ENCODE assay signal across 21 mouse cellular contexts in the genomic region with DNA sequence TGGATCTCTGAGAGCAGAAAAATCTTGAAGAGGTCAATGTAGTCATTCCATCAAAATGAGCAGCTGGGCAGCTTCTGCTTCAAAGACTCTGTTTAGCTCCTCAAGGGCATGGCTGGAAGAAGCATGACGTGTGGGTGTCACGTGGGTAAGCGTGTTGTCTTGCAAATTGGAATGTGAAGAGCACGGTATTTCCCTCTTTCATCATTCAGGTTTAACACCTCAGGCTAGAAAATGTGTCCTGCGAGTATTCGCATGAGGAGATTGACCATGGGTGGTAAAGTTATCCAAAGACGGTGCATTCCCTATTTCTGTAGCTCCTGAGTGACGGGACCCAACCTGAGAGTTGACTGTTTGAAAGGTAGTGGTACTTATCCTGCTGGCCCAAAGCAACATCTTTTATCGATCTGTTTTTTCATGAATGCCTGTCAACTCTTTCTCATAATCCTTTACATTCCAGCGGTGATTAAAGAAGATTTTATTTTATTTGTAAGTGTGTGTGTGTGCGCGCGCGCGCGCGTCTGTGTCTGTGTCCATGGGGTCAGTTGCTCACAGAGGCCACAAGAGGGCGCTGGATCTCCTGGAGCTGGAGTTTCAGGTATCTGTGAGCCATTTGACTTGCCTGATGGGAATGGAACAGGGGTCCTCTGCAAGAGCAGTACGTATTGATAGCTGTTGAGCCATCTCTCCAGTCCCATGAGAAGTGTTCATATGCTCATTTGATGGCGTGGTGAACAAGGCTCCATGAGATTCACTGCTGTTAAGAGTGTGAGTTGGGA.
A peak's percentile ranks its signal among the peaks of the same experiment; 100 is the strongest.
DNase-seq lines count a peak whose midpoint lies in the region; ATAC-seq and TF ChIP-seq lines count a peak whose summit lies in the region.
"Had no signal": no experiment of that assay in that cellular context is flagged by ENCODE, and none has a peak within 500 bp of the region (broad histone marks: within the 10 kb centered on the region; RNA-seq: fewer than 3 reads in every experiment).

No protein-coding gene starts in this region.

- H3K9ac ChIP-seq in lung, embryonic 15.5 days = no peak overlapping the region
- H3K9ac ChIP-seq: heart, embryonic 13.5 days; hindbrain, embryonic 14.5 days; limb, embryonic 15.5 days; neural tube, embryonic 15.5 days had no signal

- no peak overlapping the region for H3K4me2 ChIP-seq in lung, embryonic 15.5 days
- H3K4me2 ChIP-seq: heart, embryonic 13.5 days; hindbrain, embryonic 14.5 days; limb, embryonic 15.5 days; neural tube, embryonic 15.5 days had no signal

- peaks cover 11% of the 10 kb centered on the region; the same call in 1 of the 2 replicates for H3K4me1 ChIP-seq in lung, embryonic 15.5 days
- peaks cover 28% of the 10 kb centered on the region for H3K4me1 ChIP-seq in E14TG2a.4 (replicated peaks; ENCODE audit: low read depth, low read length)
- H3K4me1 ChIP-seq: heart, embryonic 13.5 days had no signal

- 88% methylated on average over 20 of the region's 20 CpGs for WGBS in lung, embryonic 15.5 days

- H3K27ac ChIP-seq in lung, embryonic 15.5 days = 0 out of 2 replicates have a peak overlapping the region, but pooled peaks have one; percentile 87
- H3K27ac ChIP-seq: gastrocnemius, adult 2 months; heart, embryonic 13.5 days; hindbrain, embryonic 14.5 days; limb, embryonic 15.5 days; neural tube, embryonic 15.5 days; stomach, postnatal 0 days had no signal

- peak; percentile 63 for DNase-seq in heart, adult 11 months
- DNase-seq in heart, adult 18-20 months = no peak
- DNase-seq in lung, postnatal 36 days = no peak
- peak; percentile 76 for DNase-seq in ZHBTc4 (ENCODE audit: low read depth, low spot score)
- DNase-seq in kidney, postnatal 10 days = no peak
- DNase-seq: adrenal gland, adult 8-10 months; cerebellum, adult 11 months; cerebellum, postnatal 10 days; gastrocnemius, adult 2 months; lung, postnatal 10 days; midbrain, embryonic 14.5 days; right cerebral cortex, postnatal 25 days; thymus, postnatal 14 days had no signal

- no peaks in the 10 kb centered on the region for H3K36me3 ChIP-seq in lung, embryonic 15.5 days
- no peaks in the 10 kb centered on the region for H3K36me3 ChIP-seq in E14TG2a.4 (ENCODE audit: insufficient read depth, low read length)
- H3K36me3 ChIP-seq: heart, embryonic 13.5 days; limb, embryonic 15.5 days; neural tube, embryonic 15.5 days had no signal

- no peak for ATAC-seq in lung, embryonic 15.5 days (ENCODE audit: borderline replicate concordance, extremely low read depth, low FRiP score, low TSS enrichment)
- ATAC-seq: intestine, embryonic 16.5 days had no signal

- H3K27me3 ChIP-seq in lung, embryonic 15.5 days = no peaks in the 10 kb centered on the region
- no peaks in the 10 kb centered on the region; the same call in 1 of the 2 replicates for H3K27me3 ChIP-seq in E14TG2a.4 (ENCODE audit: insufficient read depth, low read length)
- H3K27me3 ChIP-seq: heart, embryonic 13.5 days; limb, embryonic 15.5 days; neural tube, embryonic 15.5 days had no signal

- H3K4me3 ChIP-seq in lung, embryonic 15.5 days = no peak overlapping the region
- H3K4me3 ChIP-seq in E14TG2a.4 (replicated peaks; ENCODE audit: low read length) = no peak overlapping the region
- H3K4me3 ChIP-seq: gastrocnemius, adult 2 months; heart, embryonic 13.5 days; limb, embryonic 15.5 days; neural tube, embryonic 15.5 days had no signal

- no peaks in the 10 kb centered on the region; the same call in 1 of the 2 replicates for H3K9me3 ChIP-seq in lung, embryonic 15.5 days
- H3K9me3 ChIP-seq in E14TG2a.4 (ENCODE audit: low read length) = peaks cover 14% of the 10 kb centered on the region
- H3K9me3 ChIP-seq: heart, embryonic 13.5 days; limb, embryonic 15.5 days; neural tube, embryonic 15.5 days had no signal

- TF ChIP-seq CTCF in E14TG2a.4 (conservative IDR thresholded peaks at IDR 0.05; ENCODE audit: low read length) = peak; percentile 44

Comparison
In these comparisons a context has a peak if more than half of its experiments do, and no peak if none do; other contexts are left out.
1. DNase-seq: peak in heart, adult 11 months (single experiment) and ZHBTc4 (single experiment); none in heart, adult 18-20 months (0 of 2), lung, postnatal 36 days (single experiment) and kidney, postnatal 10 days (single experiment).